Comparison of ENCODE assay signal across 12 mouse cellular contexts in the genomic region with DNA sequence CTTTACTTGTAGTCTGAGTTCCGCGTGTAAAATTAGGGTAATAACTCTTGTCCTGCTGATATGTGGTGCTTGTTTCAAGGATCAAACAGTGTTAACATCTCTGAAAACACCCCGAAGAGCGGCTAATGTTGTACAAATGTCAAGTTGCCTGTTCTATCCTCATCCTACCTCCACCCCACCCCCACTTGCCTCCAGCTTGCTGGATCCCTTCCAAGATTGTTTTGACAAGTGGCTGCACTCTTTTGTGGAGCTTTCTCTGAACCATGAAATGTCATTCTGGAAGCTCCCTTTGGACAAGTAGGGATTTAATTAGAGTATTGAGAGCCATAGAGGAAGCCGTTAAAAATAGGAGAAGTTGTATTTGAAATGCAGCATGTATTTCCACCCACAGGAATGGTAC. TPM values are rescaled to one million over a fixed set of nuclear protein-coding genes. Genes with fewer than 3 reads are reported as not detected.
DNase-seq lines count a peak whose midpoint lies in the region; ATAC-seq and TF ChIP-seq lines count a peak whose summit lies in the region.
"Had no signal": no experiment of that assay in that cellular context is flagged by ENCODE, and none has a peak within 500 bp of the region (broad histone marks: within the 10 kb centered on the region; RNA-seq: fewer than 3 reads in every experiment).

No protein-coding gene starts in this region.

- ATAC-seq in heart, embryonic 14.5 days (ENCODE audit: insufficient number of reproducible peaks, insufficient read depth, low FRiP score, low read depth): no peak
- ATAC-seq in forebrain, embryonic 14.5 days: no peak
- ATAC-seq: CD4-positive, CD25-positive, alpha-beta regulatory T cell, adult 4 months had no signal

- no peak for TF ChIP-seq CTCF in heart, adult 2 months (IDR thresholded peaks at IDR 0.05)

- H3K4me1 ChIP-seq in heart, embryonic 14.5 days (ENCODE audit: control insufficient read depth in 2 of 2, insufficient read depth in 2 of 2, low read length in 2 of 2): peaks cover 4 to 14% of the 10 kb centered on the region in 2 experiments; a peak in 3 of 4 replicates
- H3K4me1 ChIP-seq in heart, adult 2 months (ENCODE audit: control insufficient read depth, insufficient read depth, low read length): peaks cover 4% of the 10 kb centered on the region; the same call in 1 of the 2 replicates
- peaks cover 12% of the 10 kb centered on the region for H3K4me1 ChIP-seq in forebrain, embryonic 14.5 days (ENCODE audit: control insufficient read depth, insufficient read depth, low read length)

- H3K4me2 ChIP-seq in heart, embryonic 14.5 days (ENCODE audit: low read length): peak overlapping the region; percentile 31
- peak overlapping the region; percentile 23; the same call in 1 of the 2 replicates for H3K4me2 ChIP-seq in forebrain, embryonic 14.5 days (ENCODE audit: low read length)
- H3K4me2 ChIP-seq: heart, embryonic 15.5 days; lung, embryonic 14.5 days had no signal

- H3K36me3 ChIP-seq in heart, embryonic 14.5 days (ENCODE audit: control insufficient read depth, insufficient read depth, low read length): peaks cover 38% of the 10 kb centered on the region
- peaks cover 2% of the 10 kb centered on the region; the same call in 1 of the 2 replicates for H3K36me3 ChIP-seq in heart, adult 2 months (ENCODE audit: control insufficient read depth, insufficient read depth, low read length)
- no peaks in the 10 kb centered on the region for H3K36me3 ChIP-seq in forebrain, embryonic 14.5 days (ENCODE audit: control insufficient read depth, insufficient read depth, low read length)

- no peak for TF ChIP-seq POLR2A in heart, adult 2 months (IDR thresholded peaks at IDR 0.05; ENCODE audit: insufficient read depth, low read depth, low read length)

- WGBS in heart, embryonic 14.5 days: 50% methylated on average over 5 of the region's 5 CpGs
- WGBS in heart, adult 2 months: 53% methylated on average over 5 of the region's 5 CpGs
- 17% methylated on average over 5 of the region's 5 CpGs for WGBS in forebrain, embryonic 14.5 days

- H3K27ac ChIP-seq in heart, embryonic 14.5 days (replicated peaks in 1 of 2; ENCODE audit: control insufficient read depth in 1 of 2, insufficient read depth in 1 of 2, low read depth in 2 of 2, low read length in 2 of 2): peak overlapping the region in 1 of 2 experiments; percentile 24; a peak in 1 of 4 replicates
- no peak overlapping the region for H3K27ac ChIP-seq in heart, adult 2 months
- no peak overlapping the region for H3K27ac ChIP-seq in forebrain, embryonic 14.5 days (ENCODE audit: low read depth, low read length)
- H3K27ac ChIP-seq: heart, embryonic 15.5 days had no signal

- no peak for TF ChIP-seq EP300 in heart, adult 2 months (IDR thresholded peaks at IDR 0.05; ENCODE audit: insufficient read depth, low read depth, low read length)

- H3K4me3 ChIP-seq in heart, embryonic 14.5 days (ENCODE audit: control insufficient read depth in 1 of 2, insufficient read depth in 1 of 2, low read depth in 1 of 2, low read length in 2 of 2): no peak overlapping the region
- no peak overlapping the region for H3K4me3 ChIP-seq in heart, adult 2 months
- H3K4me3 ChIP-seq in forebrain, embryonic 14.5 days (ENCODE audit: low read depth, low read length): no peak overlapping the region
- H3K4me3 ChIP-seq: heart, embryonic 15.5 days had no signal

- no peak overlapping the region for H3K9ac ChIP-seq in heart, embryonic 14.5 days (ENCODE audit: low read length)
- no peak overlapping the region for H3K9ac ChIP-seq in heart, adult 2 months (ENCODE audit: low read depth, low read length)
- H3K9ac ChIP-seq in forebrain, embryonic 14.5 days (ENCODE audit: low read length): no peak overlapping the region
- H3K9ac ChIP-seq: heart, embryonic 15.5 days; lung, embryonic 14.5 days had no signal

- intact Hi-C loops in heart, adult 2 months (cut with DNase I): no loop called here
- intact Hi-C loops in left cerebral cortex, postnatal 4 days (cut with DNase I): no loop called here

- H3K79me2 ChIP-seq in heart, adult 2 months (replicated peaks; ENCODE audit: control insufficient read depth, insufficient read depth, low read length): peaks cover 3% of the 10 kb centered on the region

- no peaks in the 10 kb centered on the region for H3K9me3 ChIP-seq in heart, embryonic 14.5 days (ENCODE audit: control insufficient read depth, low read length)
- H3K9me3 ChIP-seq in forebrain, embryonic 14.5 days (replicated peaks; ENCODE audit: control insufficient read depth, low read length): no peaks in the 10 kb centered on the region
- H3K9me3 ChIP-seq: heart, embryonic 15.5 days had no signal

- H3K27me3 ChIP-seq in heart, embryonic 14.5 days (ENCODE audit: control insufficient read depth, insufficient read depth, low read length): no peaks in the 10 kb centered on the region
- H3K27me3 ChIP-seq in heart, adult 2 months (ENCODE audit: control insufficient read depth, insufficient read depth, low read length): no peaks in the 10 kb centered on the region
- H3K27me3 ChIP-seq in forebrain, embryonic 14.5 days (replicated peaks; ENCODE audit: control insufficient read depth, insufficient read depth, low read length): no peaks in the 10 kb centered on the region
- H3K27me3 ChIP-seq: heart, embryonic 15.5 days had no signal

- DNase-seq in heart, adult 2 months: no peak
- DNase-seq in left cerebral cortex, postnatal 4 days: peak; percentile 56
- DNase-seq in left cerebral cortex, adult 9 months (ENCODE audit: low spot score in 2 of 2): no peak
- DNase-seq in forebrain, embryonic 14.5 days (ENCODE audit: low spot score): peak; percentile 78
- DNase-seq in retina, postnatal 1 day: peak; percentile 81
- no peak for DNase-seq in natural killer cell, adult 2 months (ENCODE audit: low spot score in 2 of 2)
- DNase-seq: cerebellum, adult 18-20 months; layer of hippocampus, adult 9-11 months; lung, embryonic 14.5 days had no signal

RNA-seq across cellular contexts. Expression of a gene that starts 22.5 kb away (rescaled TPM):
- 70.9 and 74.7 TPM in 2 replicates for polyA plus RNA-seq in heart, embryonic 14.5 days (2014; fragmentation: Nextera tagmentation; extraction: Ambion mirVana)
- total RNA-seq in heart, adult 2 months (2021): 10 to 100 TPM; 32.9 to 36.1 TPM
- polyA plus RNA-seq in heart, adult 2 months (2012; rRNA removed): 47.5 and 58.3 TPM in 2 replicates
- total RNA-seq in left cerebral cortex, postnatal 4 days (2021): 1 to 10 TPM; 4.9 to 6.2 TPM
- 3.0 and 6.9 TPM in 2 replicates for polyA plus RNA-seq in forebrain, embryonic 14.5 days (2014; fragmentation: Nextera tagmentation; extraction: Ambion mirVana)

RNA-seq across cellular contexts. Expression of a gene that starts 41.1 kb away (rescaled TPM):
- 1.5 and 2.1 TPM in 2 replicates for polyA plus RNA-seq in heart, embryonic 14.5 days (2014; fragmentation: Nextera tagmentation; extraction: Ambion mirVana)
- total RNA-seq in heart, adult 2 months (2021): 1 to 10 TPM; 1.3 to 1.8 TPM
- polyA plus RNA-seq in heart, adult 2 months (2012; rRNA removed): 2.2 and 3.1 TPM in 2 replicates
- total RNA-seq in left cerebral cortex, postnatal 4 days (2021): 1 to 10 TPM; 2.9 to 5.8 TPM
- 4.5 and 4.8 TPM in 2 replicates for polyA plus RNA-seq in forebrain, embryonic 14.5 days (2014; fragmentation: Nextera tagmentation; extraction: Ambion mirVana)

RNA-seq across cellular contexts. Expression of a gene that starts 43.5 kb away (rescaled TPM):
- 12.9 and 14.4 TPM in 2 replicates for polyA plus RNA-seq in heart, embryonic 14.5 days (2014; fragmentation: Nextera tagmentation; extraction: Ambion mirVana)
- total RNA-seq in heart, adult 2 months (2021): 1 to 10 TPM; 1.6 to 2.2 TPM
- polyA plus RNA-seq in heart, adult 2 months (2012; rRNA removed): 2.5 TPM in 2 replicates
- 10 to 100 TPM; 10.5 to 10.9 TPM for total RNA-seq in left cerebral cortex, postnatal 4 days (2021)
- polyA plus RNA-seq in forebrain, embryonic 14.5 days (2014; fragmentation: Nextera tagmentation; extraction: Ambion mirVana): 24.3 and 26.1 TPM in 2 replicates

RNA-seq across cellular contexts. Expression of a gene that starts 48.7 kb away (rescaled TPM):
- polyA plus RNA-seq in heart, embryonic 14.5 days (2014; fragmentation: Nextera tagmentation; extraction: Ambion mirVana): 46.7 and 58.5 TPM in 2 replicates
- 10 to 100 TPM; 38.4 to 46.6 TPM for total RNA-seq in heart, adult 2 months (2021)
- 47.8 and 64.2 TPM in 2 replicates for polyA plus RNA-seq in heart, adult 2 months (2012; rRNA removed)
- 100 to 1,000 TPM; 130 to 141 TPM for total RNA-seq in left cerebral cortex, postnatal 4 days (2021)
- polyA plus RNA-seq in forebrain, embryonic 14.5 days (2014; fragmentation: Nextera tagmentation; extraction: Ambion mirVana): 212 and 263 TPM in 2 replicates

Comparison
In these comparisons a context has a peak if more than half of its experiments do, and no peak if none do; other contexts are left out.
1. DNase-seq: peak in left cerebral cortex, postnatal 4 days (single experiment), forebrain, embryonic 14.5 days (single experiment) and retina, postnatal 1 day (single experiment); none in heart, adult 2 months (0 of 2), left cerebral cortex, adult 9 months (0 of 2) and natural killer cell, adult 2 months (0 of 2).